Mouse (Mus musculus) forebrain, embryonic 14.5 days (tissue): Measurements from ENCODE around the gene Pitpnm3. TPM values are rescaled to one million over a fixed set of nuclear protein-coding genes. Genes with fewer than 3 reads are reported as not detected.
A peak's percentile ranks its signal among the peaks of the same experiment; 100 is the strongest.

ENCODE experiments used
- ATAC-seq: fragments of 200-750 bp; cut with Nextera tagmentation; 2 replicates; pipeline ENCODE4 v1.8.0; 2017; ENCODE audit warnings: mild to moderate bottlenecking, moderate library complexity
- DNase-seq: peaks from one replicate; pipeline ENCODE4 v3.0.0-alpha.2; 2015; ENCODE audit warnings: low spot score
- H3K27ac ChIP-seq: fragments of 300-500 bp; sonication (generic); 2 replicates; pipeline ENCODE4 v1.5.1; 2014; ENCODE audit warnings: low read depth, mild to moderate bottlenecking, control low read depth, low read length, moderate library complexity
- H3K27me3 ChIP-seq: fragments of 300-500 bp; sonication (generic); replicated peaks from 2 replicates; pipeline ENCODE4 v1.6.1; 2014; ENCODE audit warnings: low read length, control low read depth, mixed read lengths; ENCODE audit not compliant: control insufficient read depth, insufficient read depth
- H3K36me3 ChIP-seq: fragments of 300-500 bp; sonication (generic); 2 replicates; pipeline ENCODE4 v1.6.1; 2014; ENCODE audit warnings: low read length, control low read depth; ENCODE audit not compliant: control insufficient read depth, insufficient read depth
- H3K4me1 ChIP-seq: fragments of 300-500 bp; sonication (generic); 2 replicates; pipeline ENCODE4 v1.6.1; 2014; ENCODE audit warnings: antibody characterized with exemption, low read length, control low read depth; ENCODE audit not compliant: control insufficient read depth, insufficient read depth
- H3K4me2 ChIP-seq: fragments of 300-500 bp; sonication (generic); 2 replicates; pipeline ENCODE4 v1.6.1; 2014; ENCODE audit warnings: mild to moderate bottlenecking, control low read depth, low read length
- H3K4me3 ChIP-seq: fragments of 300-500 bp; sonication (generic); 2 replicates; pipeline ENCODE4 v1.5.1; 2014; ENCODE audit warnings: low read depth, low read length, control low read depth
- H3K9ac ChIP-seq: fragments of 300-500 bp; sonication (generic); 2 replicates; pipeline ENCODE4 v1.6.1; 2014; ENCODE audit warnings: mild to moderate bottlenecking, low read length, control low read depth, moderate library complexity
- H3K9me3 ChIP-seq: fragments of 300-500 bp; sonication (generic); replicated peaks from 2 replicates; pipeline ENCODE4 v1.6.1; 2016; ENCODE audit warnings: low read length, control low read depth, mixed read lengths; ENCODE audit not compliant: control insufficient read depth
- WGBS: fragments of 180-500 bp; shearing (Covaris S2); extraction: QIAGEN DNeasy Blood & Tissue Kit; methylation state at CpG from one replicate; pipeline ENCODE4 v1.1.7; 2014; 5-methylcytosine and 5-hydroxymethylcytosine counted together
- polyA plus RNA-seq: library from polyadenylated mRNA; unstranded; fragments of >200 nt; fragmentation: Nextera tagmentation; extraction: Ambion mirVana; gene quantifications from 2 replicates; pipeline ENCODE4 v1.2.1, GENCODE M21; 2014

Pitpnm3 gene
- polyA plus RNA-seq, 1 experiment from 2014 or later, result 0.94 TPM

- ATAC-seq, result no peak
- peaks cover 71% of the 10 kb centered on the region for H3K36me3 ChIP-seq
- WGBS, result 91% methylated on average over 4 of the region's 4 CpGs
These were observed 34.3 kb upstream of the Pitpnm3 start for GRCm38 (mm10) chr11:72169871-72170270.

GRCm38 (mm10) chr11:72163198-72163597 is 27.6 kb upstream of the Pitpnm3 start:
- Histone ChIP-seq H3K4me1 (no peaks in the 10 kb centered on the region), H3K4me2 (no peak overlapping the region), H3K27ac (no peak overlapping the region), H3K9ac (no peak overlapping the region), H3K36me3 (peaks cover 71% of the 10 kb centered on the region), H3K4me3 (no peak overlapping the region), H3K9me3 (no peaks in the 10 kb centered on the region), H3K27me3 (no peaks in the 10 kb centered on the region)
- DNase-seq (no peak), ATAC-seq (no peak)
- 89% methylated on average over 2 of the region's 2 CpGs for WGBS

More at GRCm38 (mm10) chr11:72169871-72170270, 34.3 kb upstream of the Pitpnm3 start:
- Histone ChIP-seq H3K9me3 (no peaks in the 10 kb centered on the region), H3K4me1 (no peaks in the 10 kb centered on the region), H3K4me2 (no peak overlapping the region), H3K9ac (no peak overlapping the region), H3K27ac (no peak overlapping the region), H3K27me3 (no peaks in the 10 kb centered on the region), H3K4me3 (no peak overlapping the region)
- DNase-seq, result no peak

GRCm38 (mm10) chr11:72156624-72157023 is 21.0 kb upstream of the Pitpnm3 start:
- Histone ChIP-seq H3K9me3 (no peaks in the 10 kb centered on the region), H3K4me3 (no peak overlapping the region), H3K9ac (no peak overlapping the region), H3K36me3 (peaks cover 62% of the 10 kb centered on the region), H3K27me3 (no peaks in the 10 kb centered on the region), H3K27ac (no peak overlapping the region), H3K4me1 (peaks cover 19% of the 10 kb centered on the region), H3K4me2 (no peak overlapping the region)
- ATAC-seq, result no peak
- 52% methylated on average over 2 of the region's 2 CpGs for WGBS
- no peak for DNase-seq

GRCm38 (mm10) chr11:72155981-72156428 is 20.4 kb upstream of the Pitpnm3 start:
- Histone ChIP-seq H3K9ac (no peak overlapping the region), H3K4me2 (no peak overlapping the region), H3K36me3 (peaks cover 62% of the 10 kb centered on the region), H3K4me3 (no peak overlapping the region), H3K27me3 (no peaks in the 10 kb centered on the region), H3K9me3 (no peaks in the 10 kb centered on the region), H3K4me1 (peaks cover 19% of the 10 kb centered on the region), H3K27ac (no peak overlapping the region)
- no peak for DNase-seq
- no peak for ATAC-seq
- WGBS, result 76% methylated on average over 4 of the region's 4 CpGs

DNA sequence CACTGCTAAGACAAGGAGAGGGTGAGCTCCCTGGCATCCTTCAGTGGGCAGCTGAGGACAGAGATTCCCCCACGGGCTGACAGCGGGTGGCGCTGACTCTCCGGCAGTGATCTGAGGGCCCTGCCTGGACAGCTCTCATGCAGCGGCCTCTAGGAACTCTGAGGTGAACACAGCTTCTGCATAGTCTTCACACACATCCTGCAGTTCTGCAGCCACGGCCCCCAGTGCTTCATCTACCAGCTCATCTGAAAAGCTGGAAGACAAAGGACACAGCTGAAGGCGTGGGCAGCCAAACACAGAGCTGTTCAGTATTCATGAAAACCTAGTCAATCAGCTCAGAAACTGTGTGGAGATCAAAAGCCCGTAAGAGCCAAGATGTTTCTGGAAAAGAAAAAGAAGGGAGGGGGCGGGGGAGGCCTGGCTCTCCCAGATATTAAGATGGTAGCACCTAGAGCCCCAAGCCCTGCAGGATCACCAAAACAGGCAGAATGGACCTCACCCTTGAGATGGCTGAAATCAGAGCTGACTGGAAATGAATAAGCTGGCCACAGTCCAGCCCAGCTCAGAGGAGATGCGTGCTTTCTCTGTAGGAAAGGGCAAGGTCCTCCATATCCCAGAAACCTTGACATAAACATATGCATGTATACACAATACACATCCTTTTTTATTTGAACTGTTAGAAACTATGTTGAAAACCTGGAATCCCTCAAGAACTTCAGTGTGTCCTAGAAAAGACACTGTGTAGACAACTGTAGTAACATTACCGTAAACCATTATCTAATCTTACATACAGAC is 19.8 kb upstream of the Pitpnm3 start:
- H3K4me2 ChIP-seq, result no peak overlapping the region

DNA sequence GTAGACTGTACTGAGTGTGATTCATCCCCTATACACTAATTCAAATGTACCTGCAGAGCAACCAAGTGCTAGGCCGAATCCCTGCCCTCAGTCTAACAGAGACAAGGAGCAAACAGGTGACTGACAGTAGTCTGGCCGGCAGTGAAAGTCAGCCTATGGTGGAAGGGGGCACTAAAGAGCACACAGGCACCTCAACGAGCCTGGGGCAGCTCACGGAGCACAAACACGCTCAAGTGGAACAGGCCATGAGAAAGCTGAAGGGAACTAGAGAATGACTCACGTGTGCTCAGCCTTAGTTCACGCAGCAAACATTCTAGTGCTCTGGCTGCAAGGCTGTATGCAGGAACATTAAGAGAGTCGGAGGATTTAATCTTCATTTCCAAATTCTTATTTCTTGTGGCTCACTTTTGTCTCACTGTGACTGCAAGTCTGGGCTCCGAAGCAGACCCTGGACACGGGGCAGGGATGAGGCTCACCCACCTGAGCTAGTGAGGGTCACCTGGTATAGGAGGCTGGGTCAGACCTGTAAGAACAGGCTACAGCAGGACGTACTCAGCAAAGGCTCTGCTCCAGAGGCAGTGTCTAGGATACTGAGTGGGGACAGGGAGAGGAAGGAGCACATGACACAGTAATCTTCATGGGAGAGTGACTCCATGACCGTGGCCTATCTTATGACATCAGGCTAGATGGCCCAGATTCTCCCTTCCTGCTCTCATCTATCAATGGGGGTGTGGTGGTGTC is 17.7 kb upstream of the Pitpnm3 start:
- H3K27me3 ChIP-seq, result no peaks in the 10 kb centered on the region
- WGBS, result 81% methylated on average over 12 of the region's 12 CpGs
- no peak overlapping the region for H3K4me2 ChIP-seq
- no peak overlapping the region for H3K27ac ChIP-seq
- no peak overlapping the region for H3K9ac ChIP-seq
- DNase-seq (no peak), ATAC-seq (no peak)
- H3K4me3 ChIP-seq, result no peak overlapping the region
- no peaks in the 10 kb centered on the region for H3K9me3 ChIP-seq
- peaks cover 45% of the 10 kb centered on the region for H3K36me3 ChIP-seq
- peaks cover 19% of the 10 kb centered on the region for H3K4me1 ChIP-seq

More for the DNA sequence above, 19.8 kb upstream of the Pitpnm3 start:
- Histone ChIP-seq H3K4me3 (no peak overlapping the region), H3K27me3 (no peaks in the 10 kb centered on the region), H3K9me3 (no peaks in the 10 kb centered on the region), H3K27ac (peak overlapping the region; percentile 56), H3K9ac (peak overlapping the region; percentile 29), H3K4me1 (peaks cover 19% of the 10 kb centered on the region), H3K36me3 (peaks cover 62% of the 10 kb centered on the region)
- peak; percentile 65 for DNase-seq
- ATAC-seq, result peak; percentile 68
- WGBS, result 41% methylated on average over 11 of the region's 11 CpGs

DNA sequence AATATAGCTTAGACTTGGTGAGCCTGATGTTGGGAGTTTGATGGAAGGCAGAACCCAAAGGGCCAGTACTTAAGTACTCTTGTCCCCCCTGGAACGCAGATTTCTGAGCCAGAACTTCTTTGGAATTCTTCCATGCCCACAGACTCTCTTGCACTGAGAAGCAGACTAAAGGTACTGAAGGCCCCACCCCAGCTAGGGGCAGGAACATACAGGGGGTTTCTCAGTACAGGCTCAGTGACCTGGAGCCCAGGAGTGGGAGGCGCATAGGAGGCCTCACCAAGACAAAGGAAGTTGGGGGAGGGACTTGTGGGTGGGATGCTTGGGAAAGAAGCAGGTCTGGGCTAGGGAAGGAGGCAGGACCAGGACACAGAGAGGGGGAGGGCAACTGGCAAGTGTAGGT is 15.5 kb upstream of the Pitpnm3 start:
- H3K27me3 ChIP-seq, result no peaks in the 10 kb centered on the region
- 51% methylated on average over 2 of the region's 2 CpGs for WGBS
- no peak overlapping the region for H3K27ac ChIP-seq
- no peak overlapping the region for H3K4me2 ChIP-seq
- ATAC-seq, result no peak
- DNase-seq, result no peak
- H3K9ac ChIP-seq, result no peak overlapping the region
- H3K9me3 ChIP-seq, result no peaks in the 10 kb centered on the region
- peaks cover 30% of the 10 kb centered on the region for H3K36me3 ChIP-seq
- H3K4me1 ChIP-seq, result peaks cover 22% of the 10 kb centered on the region
- H3K4me3 ChIP-seq, result no peak overlapping the region

DNA sequence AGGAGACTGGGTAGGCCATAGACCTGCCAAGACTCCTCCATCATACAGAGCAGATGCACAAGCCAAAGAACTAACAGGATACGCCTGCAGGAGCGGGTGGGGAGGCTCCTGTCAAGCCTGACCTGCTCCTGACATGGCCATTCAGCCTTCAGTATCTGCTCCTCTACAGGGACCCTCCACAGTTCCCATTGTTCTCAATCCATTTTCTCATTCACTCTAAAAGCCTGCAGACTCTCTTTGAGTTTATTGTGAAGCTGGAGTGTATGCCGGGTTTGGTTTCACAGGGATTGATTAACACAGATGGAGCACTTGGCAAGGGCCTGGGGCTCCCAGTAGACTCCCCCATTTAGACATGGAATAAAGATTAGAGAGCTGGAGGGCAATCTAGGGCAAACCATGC is 12.3 kb upstream of the Pitpnm3 start:
- peak; percentile 72 for ATAC-seq
- no peaks in the 10 kb centered on the region for H3K27me3 ChIP-seq
- 4% methylated on average over 3 of the region's 3 CpGs for WGBS
- peaks cover 4% of the 10 kb centered on the region; the same call in 1 of the 2 replicates for H3K36me3 ChIP-seq
- H3K4me1 ChIP-seq, result peaks cover 9% of the 10 kb centered on the region; the same call in 1 of the 2 replicates
- H3K27ac ChIP-seq, result no peak overlapping the region
- H3K4me2 ChIP-seq, result no peak overlapping the region
- H3K9ac ChIP-seq, result no peak overlapping the region
- no peak overlapping the region for H3K4me3 ChIP-seq
- H3K9me3 ChIP-seq, result no peaks in the 10 kb centered on the region
- DNase-seq, result peak; percentile 79

GRCm38 (mm10) chr11:72145877-72146248 is 10.3 kb upstream of the Pitpnm3 start:
- H3K9ac ChIP-seq, result no peak overlapping the region
- H3K27ac ChIP-seq, result no peak overlapping the region
- H3K36me3 ChIP-seq, result no peaks in the 10 kb centered on the region
- no peaks in the 10 kb centered on the region for H3K9me3 ChIP-seq
- no peaks in the 10 kb centered on the region for H3K27me3 ChIP-seq
- H3K4me1 ChIP-seq, result peaks cover 9% of the 10 kb centered on the region; the same call in 1 of the 2 replicates
- H3K4me3 ChIP-seq, result no peak overlapping the region
- no peak for DNase-seq
- no peak overlapping the region for H3K4me2 ChIP-seq
- ATAC-seq, result no peak
- 86% methylated on average over 1 of the region's 1 CpGs for WGBS
